Mouse (Mus musculus): ENCODE results near the gene Pabpn1. TPM values are rescaled to one million over a fixed set of nuclear protein-coding genes. Genes with fewer than 3 reads are reported as not detected.

Gene Pabpn1
- polyA plus RNA-seq, 1 experiment from 2014 or later: 97.0 TPM

GRCm38 (mm10) chr14:54926401-54927158 lies 34.3 kb downstream of the Pabpn1 start:
- Histone ChIP-seq H3K4me2 (peak overlapping the region; percentile 69), H3K36me3 (no peaks in the 10 kb centered on the region), H3K27ac (0 out of 2 replicates have a peak overlapping the region, but pooled peaks have one; percentile 46), H3K4me3 (peak overlapping the region; percentile 45), H3K4me1 (peaks cover 30% of the 10 kb centered on the region), H3K27me3 (replicated peaks) (peaks cover 92% of the 10 kb centered on the region), H3K9ac (peak overlapping the region; percentile 49; the same call in 1 of the 2 replicates), H3K9me3 (replicated peaks) (no peaks in the 10 kb centered on the region)
- no peak for ATAC-seq
- WGBS (ENCODE audit: insufficient replicate concordance): 1% methylated on average over 46 of the region's 58 CpGs

GRCm38 (mm10) chr14:54927296-54927695 lies 35.0 kb downstream of the Pabpn1 start:
- Histone ChIP-seq H3K9me3 (replicated peaks) (no peaks in the 10 kb centered on the region), H3K36me3 (no peaks in the 10 kb centered on the region), H3K4me2 (peak overlapping the region; percentile 69; the same call in 1 of the 2 replicates), H3K9ac (no peak overlapping the region), H3K4me3 (no peak overlapping the region), H3K27ac (no peak overlapping the region), H3K27me3 (replicated peaks) (peaks cover 88% of the 10 kb centered on the region), H3K4me1 (peaks cover 30% of the 10 kb centered on the region)
- 25% methylated on average over 7 of the region's 7 CpGs for WGBS (ENCODE audit: insufficient replicate concordance)
- no peak for ATAC-seq

GRCm38 (mm10) chr14:54929801-54930200 lies 37.5 kb downstream of the Pabpn1 start:
- ATAC-seq: no peak
- H3K4me1 ChIP-seq: peaks cover 18% of the 10 kb centered on the region
- no peak overlapping the region for H3K4me3 ChIP-seq
- peaks cover 69% of the 10 kb centered on the region for H3K27me3 ChIP-seq (replicated peaks)
- H3K4me2 ChIP-seq: no peak overlapping the region
- no peaks in the 10 kb centered on the region for H3K36me3 ChIP-seq
- H3K9ac ChIP-seq: no peak overlapping the region
- no peak overlapping the region for H3K27ac ChIP-seq
- no peaks in the 10 kb centered on the region for H3K9me3 ChIP-seq (replicated peaks)
- 61% methylated on average over 5 of the region's 5 CpGs for WGBS (ENCODE audit: insufficient replicate concordance)

- Histone ChIP-seq H3K36me3 (no peaks in the 10 kb centered on the region), H3K4me2 (no peak overlapping the region), H3K4me3 (no peak overlapping the region), H3K4me1 (peaks cover 12% of the 10 kb centered on the region), H3K9ac (no peak overlapping the region), H3K27ac (no peak overlapping the region), H3K27me3 (replicated peaks) (peaks cover 69% of the 10 kb centered on the region), H3K9me3 (replicated peaks) (no peaks in the 10 kb centered on the region)
- no peak for ATAC-seq
- WGBS (ENCODE audit: insufficient replicate concordance): 6% methylated on average over 2 of the region's 2 CpGs
Measured at GRCm38 (mm10) chr14:54930431-54930830, 38.1 kb downstream of the Pabpn1 start.

GRCm38 (mm10) chr14:54932645-54933150 lies 40.4 kb downstream of the Pabpn1 start, which contains the start of gene Il25:
Gene Il25 (plus strand): TSS chr14:54932695.
- WGBS (ENCODE audit: insufficient replicate concordance): 43% methylated on average over 6 of the region's 6 CpGs
- Histone ChIP-seq H3K4me3 (no peak within 1 kb of the TSS), H3K4me2 (no peak within 1 kb of the TSS), H3K36me3 (no peaks in the 10 kb centered on the region), H3K9me3 (replicated peaks) (no peaks in the 10 kb centered on the region), H3K27ac (no peak within 1 kb of the TSS), H3K9ac (no peak within 1 kb of the TSS), H3K27me3 (replicated peaks) (peaks cover 60% of the 10 kb centered on the region), H3K4me1 (no peaks in the 10 kb centered on the region)
- ATAC-seq: no peak

- Histone ChIP-seq H3K9ac (no peak within 1 kb of the TSS), H3K4me3 (no peak within 1 kb of the TSS), H3K9me3 (replicated peaks) (no peaks in the 10 kb centered on the region), H3K4me2 (no peak within 1 kb of the TSS), H3K27me3 (replicated peaks) (peaks cover 47% of the 10 kb centered on the region), H3K27ac (no peak within 1 kb of the TSS), H3K4me1 (no peaks in the 10 kb centered on the region), H3K36me3 (no peaks in the 10 kb centered on the region)
- no peak for ATAC-seq
- 35% methylated on average over 8 of the region's 8 CpGs for WGBS (ENCODE audit: insufficient replicate concordance)
Measured at GRCm38 (mm10) chr14:54935904-54936830, 43.9 kb downstream of the Pabpn1 start, which contains the start of gene Cmtm5. Gene Cmtm5 (plus strand): TSS chr14:54936261.

- Histone ChIP-seq H3K4me1 (no peaks in the 10 kb centered on the region), H3K27ac (no peak overlapping the region), H3K27me3 (replicated peaks) (peaks cover 45% of the 10 kb centered on the region), H3K4me2 (no peak overlapping the region), H3K36me3 (no peaks in the 10 kb centered on the region), H3K4me3 (no peak overlapping the region), H3K9ac (no peak overlapping the region), H3K9me3 (replicated peaks) (no peaks in the 10 kb centered on the region)
- WGBS (ENCODE audit: insufficient replicate concordance): 19% methylated on average over 6 of the region's 6 CpGs
- no peak for ATAC-seq
Measured at GRCm38 (mm10) chr14:54936831-54937160, 44.5 kb downstream of the Pabpn1 start.

- H3K9ac ChIP-seq: no peak overlapping the region
- no peak overlapping the region for H3K4me2 ChIP-seq
- no peak overlapping the region for H3K4me3 ChIP-seq
- H3K27ac ChIP-seq: no peak overlapping the region
- 68% methylated on average over 16 of the region's 16 CpGs for WGBS (ENCODE audit: insufficient replicate concordance)
- no peaks in the 10 kb centered on the region for H3K4me1 ChIP-seq
- no peaks in the 10 kb centered on the region for H3K9me3 ChIP-seq (replicated peaks)
- ATAC-seq: no peak
- no peaks in the 10 kb centered on the region for H3K36me3 ChIP-seq
- H3K27me3 ChIP-seq (replicated peaks): peaks cover 45% of the 10 kb centered on the region
Measured at GRCm38 (mm10) chr14:54937361-54938182, 45.3 kb downstream of the Pabpn1 start.

- no peak overlapping the region for H3K9ac ChIP-seq
- 63% methylated on average over 15 of the region's 15 CpGs for WGBS (ENCODE audit: insufficient replicate concordance)
- ATAC-seq: no peak
- H3K27me3 ChIP-seq (replicated peaks): peaks cover 41% of the 10 kb centered on the region
- H3K4me1 ChIP-seq: no peaks in the 10 kb centered on the region
- H3K36me3 ChIP-seq: no peaks in the 10 kb centered on the region
- no peak overlapping the region for H3K27ac ChIP-seq
- H3K4me3 ChIP-seq: no peak overlapping the region
- H3K4me2 ChIP-seq: no peak overlapping the region
- H3K9me3 ChIP-seq (replicated peaks): no peaks in the 10 kb centered on the region
Measured at GRCm38 (mm10) chr14:54938431-54939219, 46.3 kb downstream of the Pabpn1 start.

- no peak overlapping the region for H3K9ac ChIP-seq
- peaks cover 41% of the 10 kb centered on the region for H3K27me3 ChIP-seq (replicated peaks)
- WGBS (ENCODE audit: insufficient replicate concordance): 41% methylated on average over 12 of the region's 12 CpGs
- no peaks in the 10 kb centered on the region for H3K9me3 ChIP-seq (replicated peaks)
- no peak overlapping the region for H3K27ac ChIP-seq
- H3K4me3 ChIP-seq: no peak overlapping the region
- no peak for ATAC-seq
- no peaks in the 10 kb centered on the region for H3K4me1 ChIP-seq
- no peaks in the 10 kb centered on the region for H3K36me3 ChIP-seq
- H3K4me2 ChIP-seq: no peak overlapping the region
Measured at GRCm38 (mm10) chr14:54939434-54940175, 47.3 kb downstream of the Pabpn1 start.
